Mouse (Mus musculus) megakaryocyte, embryonic 14.5 days (primary cell): ENCODE results near the gene Nmral1.

Experiments
- FLI1 ChIP-seq: IDR thresholded peaks from 2 replicates; pipeline ENCODE4 v1.6.1; 2012; ENCODE audit warnings: low read length, inconsistent platforms, mixed read lengths
- GATA1 ChIP-seq: IDR thresholded peaks from 3 replicates; pipeline ENCODE4 v1.6.1; 2012; ENCODE audit warnings: mixed read lengths, low read length, inconsistent platforms, borderline replicate concordance

DNA sequence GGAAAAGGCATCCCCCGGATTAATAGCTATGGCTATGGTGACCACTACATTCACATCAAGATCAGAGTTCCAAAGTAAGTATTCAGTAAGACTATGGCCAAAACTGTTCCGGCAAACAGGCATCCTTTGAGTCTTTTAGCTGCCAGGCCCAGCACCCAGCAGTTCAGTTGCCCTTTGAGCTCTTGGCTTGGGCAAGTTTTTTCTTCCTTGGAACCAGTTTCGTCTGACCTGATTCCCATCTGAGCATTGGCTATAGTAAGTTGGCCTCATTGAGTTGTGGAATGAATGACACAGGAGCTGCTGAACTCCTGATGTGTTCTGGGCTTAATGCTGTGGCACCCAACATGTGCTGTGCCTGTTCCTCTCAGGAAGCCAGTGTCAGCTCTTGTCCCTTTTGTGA, 17.9 kb downstream of the Nmral1 start:
- TF ChIP-seq GATA1 (no peak), FLI1 (no peak)
